Comparison of ENCODE assay signal across 10 mouse cellular contexts in the genomic region with DNA sequence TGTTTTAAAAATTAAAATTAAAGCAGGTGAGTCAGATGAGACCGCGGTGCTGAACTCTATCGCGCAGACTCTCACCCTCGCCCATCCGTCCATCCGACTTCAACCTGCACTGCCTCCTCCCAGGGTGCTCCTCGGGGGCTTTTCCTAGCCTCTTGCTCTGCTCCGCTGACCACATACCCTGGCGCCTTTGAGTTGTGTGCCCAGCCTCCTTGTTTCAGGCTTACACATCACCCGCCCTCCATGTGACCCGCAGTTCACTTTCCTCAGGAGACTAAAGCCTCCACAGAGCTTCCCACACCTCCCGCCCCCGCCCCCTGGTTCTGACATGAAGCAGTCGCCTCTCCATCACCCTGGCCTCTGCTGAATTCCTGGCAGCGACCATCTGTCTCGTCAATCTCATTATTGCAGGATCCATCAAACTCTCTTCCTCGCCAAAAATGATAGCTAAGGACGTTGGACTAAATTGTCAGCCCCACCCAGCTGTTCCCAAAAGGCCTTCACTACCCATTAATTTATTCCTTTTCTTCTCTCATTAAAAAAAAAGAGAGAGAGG.
DNase-seq lines count a peak whose midpoint lies in the region; ATAC-seq and TF ChIP-seq lines count a peak whose summit lies in the region.
"Had no signal": no experiment of that assay in that cellular context is flagged by ENCODE, and none has a peak within 500 bp of the region (broad histone marks: within the 10 kb centered on the region; RNA-seq: fewer than 3 reads in every experiment).

No protein-coding gene starts in this region.

- H3K36me3 ChIP-seq in lung, embryonic 14.5 days (ENCODE audit: insufficient read depth), result no peaks in the 10 kb centered on the region

- 18% methylated on average over 19 of the region's 19 CpGs for WGBS in lung, embryonic 14.5 days

- DNase-seq in embryo, embryonic 10.5 days (ENCODE audit: low spot score), result peak; percentile 43
- no peak for DNase-seq in embryo, embryonic 10 days (ENCODE audit: low spot score)
- DNase-seq in lung, embryonic 14.5 days, result no peak
- no peak for DNase-seq in lung, postnatal 4 days
- DNase-seq in mesoderm, embryonic 11.5 days (ENCODE audit: low read depth, low spot score), result peak; percentile 43
- peak; percentile 10 for DNase-seq in yolk sac, embryonic 10.5 days (ENCODE audit: low spot score)
- DNase-seq in adrenal gland, postnatal 4 days (ENCODE audit: low spot score in 2 of 2), result no peak
- no peak for DNase-seq in adrenal gland, postnatal 10 days
- DNase-seq: cerebellum, postnatal 36 days; lung, adult 2 months had no signal

- no peak overlapping the region for H3K9ac ChIP-seq in lung, embryonic 14.5 days

- H3K9me3 ChIP-seq in lung, embryonic 14.5 days (ENCODE audit: low read depth, low read length), result no peaks in the 10 kb centered on the region

- H3K4me3 ChIP-seq in lung, embryonic 14.5 days (ENCODE audit: low read depth, low read length), result no peak overlapping the region

- H3K4me1 ChIP-seq in lung, embryonic 14.5 days (ENCODE audit: insufficient read depth), result 0 out of 2 replicates have a peak, but pooled peaks cover 2% of the 10 kb centered on the region

- H3K4me2 ChIP-seq in lung, embryonic 14.5 days, result peak overlapping the region; percentile 7; the same call in 1 of the 2 replicates

- peak; percentile 41; the same call in 1 of the 2 replicates for ATAC-seq in lung, embryonic 14.5 days (ENCODE audit: insufficient read depth)

- no peak for TF ChIP-seq CTCF in lung, embryonic 14.5 days (IDR thresholded peaks at IDR 0.05; ENCODE audit: low read depth)

- no peak overlapping the region for H3K27ac ChIP-seq in lung, embryonic 14.5 days (ENCODE audit: low read depth)

- H3K27me3 ChIP-seq in lung, embryonic 14.5 days (ENCODE audit: insufficient read depth, low read length), result no peaks in the 10 kb centered on the region

Comparison
In these comparisons a context has a peak if more than half of its experiments do, and no peak if none do; other contexts are left out.
1. DNase-seq: peak in embryo, embryonic 10.5 days (single experiment), mesoderm, embryonic 11.5 days (single experiment) and yolk sac, embryonic 10.5 days (single experiment); none in embryo, embryonic 10 days (single experiment), lung, embryonic 14.5 days (single experiment), lung, postnatal 4 days (0 of 2), adrenal gland, postnatal 4 days (0 of 2) and adrenal gland, postnatal 10 days (single experiment).